Mouse (Mus musculus) stomach, postnatal 0 days (tissue): ENCODE results near the gene Atp2a3.

Experiments
- CTCF ChIP-seq: IDR thresholded peaks from 2 replicates; pipeline ENCODE4 v1.5.1; 2016; ENCODE audit warnings: antibody characterized with exemption, low read depth, mild to moderate bottlenecking, moderate library complexity
- EP300 ChIP-seq: optimal IDR thresholded peaks from 2 replicates; pipeline ENCODE3; 2016; ENCODE audit warnings: antibody characterized with exemption

- no peak for TF ChIP-seq EP300
- TF ChIP-seq CTCF: no peak
Observed at GRCm38 (mm10) chr11:72987807-72988206, 26.8 kb downstream of the Atp2a3 start.
